Mouse (Mus musculus): ENCODE results near the gene Clasrp.

Gene Clasrp

DNA sequence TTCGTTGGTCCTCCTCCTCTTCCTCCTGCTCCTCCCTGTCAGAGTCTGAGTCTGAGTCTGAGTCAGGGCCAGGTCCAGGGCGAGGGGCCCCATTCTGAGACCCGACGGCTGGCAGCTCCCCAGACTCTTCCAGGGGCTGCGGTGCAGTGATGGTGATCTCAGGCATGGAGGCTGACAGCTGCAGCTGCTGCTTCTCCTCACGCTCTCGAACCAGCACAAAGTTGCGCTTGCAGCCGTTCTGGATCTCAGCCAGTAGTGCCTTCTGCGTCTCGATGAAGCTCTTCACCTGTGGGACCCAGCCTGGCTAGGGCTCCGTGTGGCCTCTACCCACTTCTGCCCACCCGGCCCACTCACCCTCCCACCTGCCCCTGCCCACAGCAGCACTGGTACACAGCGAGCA, 72.0 kb downstream of the Clasrp start:
- DNase-seq (ENCODE audit: low spot score in 2 of 2) = no peak

DNA sequence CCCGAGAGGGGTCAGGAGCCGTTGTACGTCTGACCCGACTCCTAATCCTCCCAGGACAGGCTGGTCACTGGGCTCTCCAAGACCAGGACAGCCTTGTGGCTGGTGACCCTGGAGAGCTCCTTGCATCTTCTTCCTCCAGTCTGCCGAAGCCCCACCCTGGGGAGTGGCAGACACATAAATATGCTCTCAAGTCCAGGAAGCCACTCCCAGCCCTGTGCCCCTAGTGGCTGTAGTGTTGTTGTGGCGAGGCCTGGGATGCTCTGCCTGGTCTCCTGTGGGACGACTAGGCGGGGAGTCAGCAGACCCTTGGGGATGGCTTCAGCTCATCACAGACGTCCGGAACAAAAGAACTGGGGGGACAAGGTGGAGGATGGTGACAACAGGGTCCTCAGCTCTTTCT, 73.2 kb downstream of the Clasrp start:
- no peak for DNase-seq (ENCODE audit: low spot score in 2 of 2)
